Mouse (Mus musculus) forelimb bud, embryonic 11.5 days (tissue): ENCODE measurements at regions not wholly inside any gene's neighbourhood (a gene's known extent, or its start where the extent isn't known, plus 50 kb on each side); places are given as distances from the start of the nearest gene placed in this dataset.
A peak's percentile ranks its signal among the peaks of the same experiment; 100 is the strongest.

ENCODE experiments used
- DNase-seq: peaks from one replicate; pipeline ENCODE4 v3.0.0-alpha.2; 2012; ENCODE audit warnings: low read depth, low spot score

DNA sequence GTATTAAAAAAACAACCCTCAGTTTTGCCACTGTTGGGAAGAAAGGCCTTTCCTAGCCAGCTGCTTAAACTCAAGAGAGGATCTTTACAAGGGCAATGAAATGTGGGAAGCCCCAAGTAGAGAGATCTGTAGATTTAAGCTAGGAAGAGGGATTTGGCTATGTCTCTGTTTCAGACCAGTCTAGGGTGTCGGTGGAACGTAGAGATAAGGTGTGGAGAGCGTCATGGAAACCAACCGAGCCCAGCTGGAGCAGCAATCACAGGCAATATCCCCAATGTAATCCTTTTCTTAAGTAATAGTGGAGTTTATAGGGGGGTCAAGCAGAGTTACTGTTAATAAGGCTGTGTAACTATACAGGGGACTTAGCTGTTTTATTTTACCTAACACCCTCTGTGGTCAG lies 204.6 kb upstream of the Mme start:
- DNase-seq = no peak

DNA sequence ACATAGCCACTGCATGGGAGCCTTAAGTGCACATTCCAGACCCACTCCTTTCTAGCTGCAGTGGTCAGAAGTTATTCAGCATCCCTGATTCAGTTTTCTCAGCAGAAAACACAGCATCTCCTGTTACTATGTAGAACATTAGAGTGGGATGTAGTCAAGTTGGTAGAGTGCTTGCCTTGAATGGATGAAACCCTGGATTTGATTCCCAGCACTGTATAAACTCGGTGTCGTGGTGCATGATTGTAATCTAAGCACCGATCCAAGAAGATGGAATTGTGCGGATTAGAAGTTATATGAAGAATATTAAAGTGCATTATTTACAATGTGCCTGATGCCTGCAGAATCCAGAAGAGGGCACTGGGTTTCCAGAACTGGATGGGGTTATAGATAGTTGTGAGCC lies 170.6 kb upstream of the Mme start:
- peak; percentile 9 for DNase-seq

DNA sequence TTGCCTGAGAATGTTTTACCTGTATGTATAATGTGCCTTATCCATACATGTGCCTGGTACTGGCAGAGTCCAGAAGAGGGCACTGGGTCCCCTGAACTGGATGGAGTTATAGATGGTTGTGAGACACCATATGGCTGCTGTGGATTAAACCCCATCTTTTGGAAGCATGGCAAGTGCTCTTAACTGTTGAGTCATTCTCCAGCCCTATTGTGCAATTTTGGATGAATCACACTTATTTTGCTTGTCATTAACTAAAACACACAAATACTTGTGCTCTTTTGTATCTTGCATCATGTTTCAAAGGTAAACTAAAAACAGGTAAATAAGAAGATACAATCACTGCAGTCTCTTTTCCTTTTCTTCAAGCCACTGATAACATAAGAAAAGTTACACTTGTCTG lies 168.3 kb upstream of the Mme start:
- no peak for DNase-seq

- DNase-seq = no peak
Observed at GRCm38 (mm10) chr3:63078181-63078580, 163.2 kb upstream of the Mme start.

DNA sequence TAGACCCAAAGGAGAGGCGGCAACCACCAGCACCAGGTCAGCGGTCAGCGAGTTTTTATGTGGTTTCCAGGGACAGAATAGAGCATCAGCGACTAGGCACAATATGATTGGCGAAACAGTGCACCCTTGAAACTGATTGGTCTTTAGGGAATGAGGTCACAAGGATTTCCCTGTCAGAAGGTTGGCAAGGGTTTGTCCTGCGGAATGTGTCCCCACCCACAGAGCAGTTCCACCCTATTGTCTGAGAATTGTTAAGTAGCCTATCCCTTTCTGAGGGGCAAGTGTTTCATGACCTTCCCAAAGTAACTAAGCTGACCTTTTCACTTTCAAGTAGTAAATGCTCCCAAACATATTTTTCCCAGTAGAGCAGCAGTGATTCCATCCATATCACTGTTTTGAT lies 159.2 kb upstream of the Mme start:
- no peak for DNase-seq

GRCm38 (mm10) chr3:63085426-63085825 lies 155.9 kb upstream of the Mme start:
- DNase-seq = peak; percentile 66

DNA sequence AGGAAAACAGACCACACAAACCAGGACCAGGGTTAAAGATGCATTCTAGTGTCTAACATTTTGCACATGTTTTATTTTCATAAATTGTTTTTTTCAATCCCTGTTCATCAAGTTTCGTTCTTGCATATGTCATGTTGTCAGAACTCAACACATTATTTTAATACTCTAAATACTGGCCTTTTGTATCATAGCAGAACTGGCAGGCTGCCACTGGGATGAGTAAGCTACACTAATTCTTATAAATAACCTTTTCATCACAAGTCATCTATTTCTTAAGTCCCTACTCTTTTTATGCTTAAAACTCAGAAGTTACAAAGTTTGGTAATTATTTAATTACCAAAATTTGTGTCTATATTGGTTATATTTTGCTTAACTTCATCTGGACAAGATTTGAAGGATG lies 148.4 kb upstream of the Mme start:
- no peak for DNase-seq

GRCm38 (mm10) chr3:63115216-63115615 lies 126.1 kb upstream of the Mme start:
- no peak for DNase-seq

DNA sequence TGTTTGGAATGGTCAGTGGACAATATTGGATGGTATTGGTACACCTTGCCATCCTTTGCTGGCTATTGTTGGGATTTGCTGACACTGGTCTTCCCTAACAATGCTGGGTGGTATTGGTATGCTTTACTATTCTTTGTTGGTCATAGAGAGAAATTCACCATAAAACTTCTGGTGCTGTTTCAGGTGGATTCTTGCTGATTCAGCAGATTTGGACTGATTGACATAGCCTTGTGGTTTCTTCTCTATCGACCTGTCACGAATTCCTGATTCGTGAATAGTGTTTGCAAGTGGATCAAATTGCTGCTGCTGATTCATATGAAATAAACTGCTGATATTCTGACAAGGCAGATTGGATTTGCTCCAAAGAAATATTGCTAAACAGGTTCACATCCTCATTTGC lies 109.5 kb upstream of the Mme start:
- no peak for DNase-seq

GRCm38 (mm10) chr3:63137391-63138147 lies 103.8 kb upstream of the Mme start:
- peak; percentile 23 for DNase-seq

DNA sequence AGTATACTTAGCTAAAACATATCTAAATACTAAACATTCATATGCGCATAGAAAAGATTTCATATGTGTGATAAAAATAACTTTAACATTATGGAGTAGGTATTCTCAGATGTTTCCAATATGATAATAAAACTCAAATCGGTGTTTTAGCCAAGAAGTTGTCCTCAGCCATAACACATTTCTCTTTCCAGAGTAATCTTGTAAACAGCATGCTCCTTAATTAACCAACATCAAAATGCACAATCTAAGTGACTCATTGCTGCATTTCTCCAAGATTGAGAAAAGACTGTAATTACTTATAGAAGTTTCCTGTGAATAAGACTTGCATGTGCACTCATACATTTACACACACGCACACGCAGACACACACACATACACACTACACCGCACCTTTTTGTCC lies 95.1 kb upstream of the Mme start:
- no peak for DNase-seq

GRCm38 (mm10) chr3:63182411-63183166 lies 58.7 kb upstream of the Mme start:
- DNase-seq = no peak

DNA sequence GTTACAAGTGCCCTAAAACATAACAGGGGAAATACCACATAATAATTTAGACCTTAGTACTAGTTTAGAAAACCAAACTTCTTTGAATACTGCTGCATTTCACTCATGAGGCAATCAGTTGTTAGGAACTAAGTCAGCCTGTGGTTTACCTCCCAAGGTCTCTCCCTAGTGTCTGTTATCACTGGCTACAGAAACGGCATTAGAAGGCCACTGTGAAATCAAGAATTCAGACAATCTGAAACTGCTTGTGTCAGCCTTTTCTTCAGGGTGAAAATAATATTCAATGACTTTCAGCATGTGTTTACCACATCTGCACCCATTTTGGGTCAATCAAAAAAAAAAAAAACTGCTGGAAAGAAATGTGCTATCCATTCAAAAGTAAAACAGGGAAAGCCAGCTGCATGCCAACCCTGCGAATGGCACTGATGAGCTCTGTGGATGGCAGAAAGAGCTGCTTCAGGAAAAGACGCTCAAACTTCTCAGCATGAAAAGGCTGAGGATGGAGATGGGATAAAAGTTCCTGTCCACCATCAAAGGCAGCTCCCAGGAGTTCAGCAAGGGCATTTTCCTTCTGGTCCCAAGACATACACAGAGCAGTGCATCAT lies 53.4 kb upstream of the Mme start:
- DNase-seq = no peak
